Mouse (Mus musculus): ENCODE results near the gene Guca1b. TPM values are rescaled to one million over a fixed set of nuclear protein-coding genes. Genes with fewer than 3 reads are reported as not detected.

The Guca1b gene
- polyA plus RNA-seq, 1 experiment from 2014 or later: 0.85 TPM

DNA sequence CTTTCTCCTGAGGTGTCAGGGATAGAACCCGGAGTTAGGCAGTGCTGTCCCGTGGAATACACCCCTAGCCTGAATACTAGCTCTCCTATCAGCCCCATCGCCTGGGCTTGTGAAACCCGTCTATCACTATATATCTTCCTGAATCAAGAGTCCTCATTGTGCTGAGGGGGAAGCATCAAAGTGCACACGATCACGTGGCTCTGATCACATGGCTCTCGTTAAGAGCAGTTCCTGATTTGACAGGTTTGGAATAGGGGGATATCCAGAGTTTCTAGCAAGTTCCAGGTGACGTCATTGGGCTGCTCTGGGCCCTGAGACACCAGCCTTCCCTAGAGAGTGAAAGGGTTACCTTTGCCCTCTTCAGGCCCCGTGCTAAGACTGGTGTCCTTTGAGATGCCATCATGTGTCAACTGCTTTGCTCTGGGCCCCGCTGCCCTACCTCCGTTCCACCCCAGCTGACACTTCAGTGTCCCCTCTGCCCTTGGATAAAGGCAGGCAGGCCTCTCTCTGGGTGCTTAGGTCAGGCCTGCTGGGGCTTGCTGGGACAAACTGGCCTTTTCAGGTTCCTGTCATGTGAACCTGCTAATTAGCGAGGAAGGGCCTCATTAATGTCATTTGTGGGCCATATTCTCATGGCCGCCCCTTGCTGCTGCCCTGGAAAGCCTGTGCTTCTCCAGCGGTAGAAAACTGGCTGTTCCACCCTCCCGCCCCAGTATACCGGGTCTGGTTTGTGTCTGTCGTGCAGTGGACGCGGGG lies 56.3 kb downstream of the Guca1b start:
- Histone ChIP-seq H3K4me3 (no peak overlapping the region), H3K27ac (no peak overlapping the region), H3K4me1 (peaks cover 2% of the 10 kb centered on the region), H3K27me3 (replicated peaks) (peaks cover 34% of the 10 kb centered on the region), H3K9ac (no peak overlapping the region), H3K36me3 (no peaks in the 10 kb centered on the region), H3K4me2 (replicated peaks) (no peak overlapping the region), H3K9me3 (no peaks in the 10 kb centered on the region)
- ATAC-seq (ENCODE audit: low FRiP score, low read depth): no peak
- WGBS: 74% methylated on average over 19 of the region's 19 CpGs

DNA sequence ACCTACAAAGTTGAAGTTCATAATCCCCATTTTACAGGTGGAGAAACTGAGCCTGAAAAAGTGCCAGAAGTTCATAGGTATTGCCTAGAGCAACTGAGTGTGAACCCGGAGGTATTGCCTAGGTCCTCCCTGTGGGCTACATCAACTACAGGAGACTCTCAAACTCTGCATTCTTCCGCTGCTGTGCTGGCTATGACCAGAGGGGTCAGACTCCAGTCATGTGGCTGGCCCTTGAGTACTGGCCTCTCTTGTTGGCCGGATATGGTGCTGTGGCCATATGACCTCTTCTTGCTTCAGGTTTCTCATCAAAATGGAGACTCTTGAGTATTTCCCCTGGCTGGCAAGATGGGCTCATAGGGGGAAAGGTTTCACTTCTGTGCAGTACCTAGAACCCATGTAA lies 57.1 kb downstream of the Guca1b start:
- Histone ChIP-seq H3K4me1 (no peaks in the 10 kb centered on the region; the same call in 1 of the 2 replicates), H3K4me3 (no peak overlapping the region), H3K9ac (no peak overlapping the region), H3K27me3 (replicated peaks) (peaks cover 26% of the 10 kb centered on the region), H3K36me3 (no peaks in the 10 kb centered on the region), H3K9me3 (no peaks in the 10 kb centered on the region), H3K4me2 (replicated peaks) (no peak overlapping the region), H3K27ac (no peak overlapping the region)
- WGBS: 84% methylated on average over 3 of the region's 3 CpGs
- ATAC-seq (ENCODE audit: low FRiP score, low read depth): no peak

Other genes with a start within 250 kb of the Guca1b start
- 75.3 and 78.5 TPM in 2 replicates for gene Mrps10, start 16.5 kb upstream of the Guca1b start, polyA plus RNA-seq (2016; fragmentation: Nextera tagmentation; extraction: Ambion mirVana)
- 0.95 and 1.1 TPM in 2 replicates for gene Guca1a, start 15.2 kb downstream of the Guca1b start, polyA plus RNA-seq (2016; fragmentation: Nextera tagmentation; extraction: Ambion mirVana)
- gene AI661453, start 51.2 kb downstream of the Guca1b start, polyA plus RNA-seq (2016; fragmentation: Nextera tagmentation; extraction: Ambion mirVana): 0.14 and 0.32 TPM in 2 replicates
- gene 1700001C19Rik, start 52.0 kb downstream of the Guca1b start, polyA plus RNA-seq (2016; fragmentation: Nextera tagmentation; extraction: Ambion mirVana): 0.37 and 0.68 TPM in 2 replicates
- gene Taf8, start 116.9 kb downstream of the Guca1b start, polyA plus RNA-seq (2016; fragmentation: Nextera tagmentation; extraction: Ambion mirVana): 28.7 and 30.3 TPM in 2 replicates
- gene Ccnd3, start 119.7 kb downstream of the Guca1b start, polyA plus RNA-seq (2016; fragmentation: Nextera tagmentation; extraction: Ambion mirVana): 146 and 152 TPM in 2 replicates
- gene Bysl, start 226.1 kb downstream of the Guca1b start, polyA plus RNA-seq (2016; fragmentation: Nextera tagmentation; extraction: Ambion mirVana): 32.5 and 35.9 TPM in 2 replicates
- gene Med20, start 226.2 kb downstream of the Guca1b start, polyA plus RNA-seq (2016; fragmentation: Nextera tagmentation; extraction: Ambion mirVana): 39.7 and 41.6 TPM in 2 replicates
- 2.0 and 2.4 TPM in 2 replicates for gene Gm20517, start 226.2 kb downstream of the Guca1b start, polyA plus RNA-seq (2016; fragmentation: Nextera tagmentation; extraction: Ambion mirVana)
- 10.4 and 12.5 TPM in 2 replicates for gene Usp49, start 245.3 kb downstream of the Guca1b start, polyA plus RNA-seq (2016; fragmentation: Nextera tagmentation; extraction: Ambion mirVana)